Mouse (Mus musculus) CD4-positive, CD25-positive, alpha-beta regulatory T cell, adult 2 months (primary cell): ENCODE data around the gene Kdm3a.

ENCODE experiments used
- DNase-seq: peaks from one replicate; pipeline ENCODE4 v3.0.0-alpha.2; 2012; ENCODE audit warnings: low read depth, low spot score

Gene Kdm3a

DNA sequence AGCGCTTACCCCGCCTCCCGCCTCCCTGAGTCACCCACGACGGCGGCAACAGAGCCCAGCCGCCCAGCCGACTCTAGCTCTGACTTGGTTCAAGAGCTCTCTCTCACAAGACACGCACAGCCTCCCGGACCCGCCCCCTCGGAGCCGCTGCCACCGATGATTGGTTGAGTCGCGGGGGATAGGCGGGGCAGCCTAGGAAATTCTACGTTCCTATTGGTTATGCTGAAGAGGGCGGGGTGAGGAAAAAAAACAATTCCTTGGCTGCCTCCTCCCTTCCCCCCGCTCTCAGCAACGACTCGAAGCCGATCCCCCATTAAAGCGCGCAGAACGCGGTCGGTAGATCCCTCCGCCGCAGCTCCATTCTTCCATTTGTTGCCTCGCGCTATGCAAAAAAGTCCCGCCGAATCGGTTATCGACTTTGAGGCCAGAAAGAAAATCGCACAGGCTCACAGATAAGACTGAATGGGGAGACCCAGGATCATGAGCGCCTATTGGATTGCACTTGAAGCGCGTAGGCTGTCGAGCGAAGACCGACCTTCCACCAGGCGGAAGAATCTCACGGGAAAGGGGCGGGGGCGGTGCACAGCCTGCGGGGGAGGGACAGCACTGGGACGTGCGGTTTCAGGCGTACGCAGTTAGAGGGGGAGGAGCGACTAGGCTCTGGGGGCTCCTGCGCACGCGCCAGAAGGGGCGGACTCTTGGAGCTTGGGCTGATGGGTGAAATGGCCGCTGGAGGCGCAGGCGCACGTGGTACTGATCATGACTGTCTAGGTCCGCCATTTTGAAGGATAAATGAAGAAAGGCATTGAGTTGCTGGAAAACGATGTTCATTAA is at the start of gene Kdm3a:
TSS of gene Kdm3a (minus strand) at position 162 of the 834 bp plus-strand sequence.
- DNase-seq = peak; percentile 100

DNA sequence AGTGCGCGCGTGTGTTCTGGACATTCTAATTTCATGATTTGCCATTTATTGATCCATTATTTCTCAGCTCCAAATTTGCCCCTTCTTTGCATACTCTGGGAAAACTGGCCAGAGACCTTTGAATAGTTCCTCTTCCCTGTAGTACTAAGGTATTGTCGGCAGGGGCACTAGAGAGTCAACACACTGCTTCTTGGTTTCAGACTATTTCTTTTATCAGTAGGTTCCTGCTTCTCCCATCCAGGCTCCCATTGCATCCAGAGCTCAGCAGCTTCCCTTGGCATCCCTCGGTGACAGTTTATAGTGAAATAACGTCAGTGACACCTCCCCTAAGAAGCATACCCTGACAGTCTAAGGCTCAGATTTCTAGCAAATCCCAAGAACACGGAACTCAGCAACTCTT is 46.1 kb upstream of the Kdm3a start:
- peak; percentile 18 for DNase-seq

DNA sequence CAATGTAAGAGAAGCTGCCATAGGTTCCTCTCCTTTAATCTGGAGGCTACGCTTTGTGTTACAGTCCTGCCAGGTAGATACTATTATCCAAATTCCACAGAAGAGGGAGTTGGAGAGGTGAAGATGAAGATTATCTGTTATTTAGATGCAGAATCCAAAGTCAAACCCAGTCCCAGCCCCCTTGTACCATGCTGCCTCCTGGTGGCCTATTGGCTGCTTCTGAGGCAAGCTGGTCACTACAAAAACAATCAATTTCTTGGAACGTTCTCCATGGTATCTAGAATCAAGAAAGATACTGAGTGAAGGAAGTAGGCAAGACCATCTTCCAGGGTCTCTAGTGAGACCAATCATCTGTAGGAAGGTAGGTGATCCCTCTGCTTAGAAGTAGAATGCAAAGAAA is 40.4 kb upstream of the Kdm3a start:
- DNase-seq = peak; percentile 49

DNA sequence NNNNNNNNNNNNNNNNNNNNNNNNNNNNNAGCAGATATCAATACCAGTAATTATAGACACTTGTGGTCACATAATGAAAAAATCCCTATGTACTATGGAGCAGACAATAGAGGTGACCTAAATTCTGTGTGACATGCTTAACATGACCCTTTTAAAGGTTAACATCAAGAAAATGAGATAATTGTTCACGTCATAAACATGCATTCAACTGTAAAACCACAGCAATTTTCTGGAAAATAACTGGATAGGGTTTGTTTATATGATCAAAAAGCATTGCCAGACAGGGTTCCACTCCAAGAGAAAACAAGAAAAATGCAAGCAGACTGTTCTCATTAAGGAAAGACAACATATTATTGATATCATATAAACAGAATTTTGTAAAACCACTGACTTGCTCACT is 31.7 kb upstream of the Kdm3a start:
- no peak for DNase-seq

DNA sequence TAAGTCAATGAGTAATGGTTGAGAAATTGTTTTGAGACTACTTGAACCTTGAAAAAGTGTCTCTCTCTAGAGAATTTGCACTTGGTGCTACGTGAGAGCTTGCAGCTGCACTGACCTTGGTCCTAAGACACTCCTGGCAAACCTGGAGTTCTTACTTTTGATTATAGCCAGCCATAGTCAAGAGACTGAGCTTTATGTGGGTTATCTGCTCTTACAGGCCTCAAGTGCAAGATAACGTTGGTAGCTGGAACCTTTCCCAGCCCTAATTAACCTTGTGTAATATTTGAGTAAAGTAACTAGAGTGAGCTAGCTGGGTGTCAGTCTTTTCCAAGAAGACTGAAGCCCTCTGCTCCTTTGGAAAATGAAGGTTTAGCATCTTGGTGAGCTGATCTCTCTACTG is 25.5 kb upstream of the Kdm3a start:
- DNase-seq = no peak

DNA sequence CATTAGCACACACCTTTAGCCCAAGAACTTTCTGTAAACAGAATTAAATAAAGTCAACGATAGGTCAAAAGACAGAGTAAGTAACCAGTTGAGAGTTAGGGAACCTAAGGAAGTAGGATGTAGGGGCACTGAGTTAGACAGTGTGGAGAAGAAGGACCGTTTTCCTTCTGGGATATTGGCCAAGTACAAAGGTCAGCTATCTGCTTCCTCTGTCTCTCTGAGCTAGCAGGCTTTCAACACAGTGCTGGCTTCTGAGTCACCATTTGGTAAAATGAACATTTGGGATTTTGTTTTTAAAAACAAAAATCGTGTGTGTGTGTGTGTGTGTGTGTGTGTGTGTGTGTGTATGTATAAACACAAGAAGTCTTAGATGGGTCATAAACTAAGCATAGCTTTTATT is 23.0 kb upstream of the Kdm3a start:
- DNase-seq = no peak

DNA sequence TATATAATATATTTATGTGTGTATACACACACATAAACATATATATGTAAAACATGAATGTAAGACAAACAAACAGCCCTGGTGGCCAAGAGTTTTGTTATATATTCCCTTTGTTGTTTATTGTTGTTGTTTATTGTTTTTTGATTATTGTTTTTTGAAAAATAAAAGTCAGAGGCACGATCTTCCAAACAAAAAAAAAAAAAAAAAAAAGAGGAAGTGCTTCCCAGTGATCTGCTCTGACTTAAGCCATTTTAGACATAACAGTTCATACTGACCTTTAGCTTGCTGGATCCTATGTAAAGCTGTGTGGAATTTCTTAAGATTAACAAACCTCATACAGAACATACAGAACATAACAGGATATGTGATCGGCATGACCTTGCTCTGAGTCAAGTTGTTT is 19.1 kb upstream of the Kdm3a start:
- DNase-seq = no peak

DNA sequence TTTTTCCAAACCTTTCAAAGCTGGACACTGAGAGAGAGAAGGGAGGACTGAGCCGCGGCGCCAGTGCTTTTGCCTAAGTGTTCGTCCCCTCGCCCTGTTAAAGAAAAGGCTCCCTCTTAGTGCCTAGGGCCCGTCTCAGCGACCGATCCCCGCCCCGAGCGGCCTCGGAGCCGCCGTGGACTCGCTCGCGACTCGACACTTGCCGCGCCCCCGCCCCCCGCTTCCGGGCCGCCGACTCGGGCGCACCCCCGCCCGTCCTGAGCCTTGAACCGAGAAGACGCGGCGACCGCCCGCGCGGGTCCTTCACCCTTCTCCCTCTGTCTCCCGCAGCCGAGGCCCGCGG is 333 bp downstream of the Kdm3a start:
- DNase-seq = no peak

DNA sequence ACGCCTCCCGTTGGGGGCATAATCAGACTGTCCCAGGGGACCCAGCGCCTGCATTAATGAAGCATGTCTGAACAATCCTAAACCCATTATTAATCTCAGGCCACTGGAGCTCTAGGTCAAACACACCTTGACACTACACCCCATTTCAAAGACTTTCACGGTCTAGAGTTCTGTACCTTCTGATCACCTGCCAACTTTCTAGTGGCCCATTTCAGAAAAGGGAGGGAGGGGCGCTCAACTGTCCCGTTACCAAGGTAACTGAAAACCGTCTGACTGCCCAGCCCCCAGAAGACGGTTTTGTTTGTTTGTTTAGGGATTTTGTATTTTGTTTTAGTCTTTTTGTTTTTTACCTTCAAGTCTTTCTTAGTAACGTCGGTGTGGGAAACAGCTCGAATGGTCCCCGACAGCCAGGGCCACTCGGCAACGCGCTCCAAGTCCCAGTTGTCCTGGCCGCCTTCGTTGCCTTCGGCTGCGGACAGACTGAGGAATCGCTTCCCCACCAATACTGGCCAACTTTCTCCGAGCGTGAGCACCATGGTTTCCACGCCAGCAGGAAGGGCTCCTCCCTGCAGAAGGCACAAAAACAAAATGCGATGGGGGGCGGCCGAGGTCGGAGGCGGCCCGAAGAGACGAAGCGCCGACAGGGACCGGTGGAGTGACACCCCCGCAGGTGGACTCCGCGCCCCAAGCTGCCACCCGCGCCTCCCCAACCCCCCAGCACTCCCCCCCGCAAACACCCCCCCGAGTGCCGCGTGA is 906 bp downstream of the Kdm3a start:
- peak; percentile 58 for DNase-seq

DNA sequence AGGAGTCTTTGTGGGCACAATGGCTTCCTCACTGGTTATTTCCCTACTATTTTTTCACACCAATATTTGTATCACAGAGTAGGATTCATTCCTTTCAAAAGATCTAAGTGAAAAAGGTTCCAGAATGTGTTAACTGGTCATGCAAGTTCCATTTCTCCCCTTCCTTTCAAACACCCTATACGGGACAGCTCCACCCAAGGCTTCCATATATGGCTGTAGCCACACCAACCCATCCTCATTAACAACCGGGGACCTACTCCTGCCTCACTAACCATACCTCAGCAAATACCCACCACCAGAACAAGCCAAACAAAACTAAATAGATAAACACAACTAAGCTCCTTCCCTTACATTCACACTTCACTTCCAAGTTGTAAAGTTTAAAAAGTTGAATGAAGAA is 1.6 kb downstream of the Kdm3a start:
- DNase-seq = peak; percentile 17

DNA sequence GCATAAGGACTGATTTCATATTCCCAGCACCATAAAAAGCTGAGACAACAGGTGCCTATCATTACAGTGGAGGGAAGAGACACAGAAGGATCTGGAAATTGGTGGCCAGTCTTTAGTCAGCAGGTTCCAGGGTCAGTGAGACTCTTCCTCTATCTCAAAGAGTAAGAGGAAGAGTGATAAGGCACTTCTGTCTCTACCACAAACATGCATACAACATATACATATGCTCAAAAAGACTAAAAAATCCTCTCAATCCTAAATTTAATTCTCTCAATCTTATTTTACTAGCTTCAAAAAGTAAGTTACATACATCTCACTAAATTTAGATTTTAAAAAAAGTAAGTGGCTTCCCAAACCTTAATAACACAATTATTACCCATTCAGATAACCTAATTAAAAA is 5.5 kb downstream of the Kdm3a start:
- DNase-seq = no peak

DNA sequence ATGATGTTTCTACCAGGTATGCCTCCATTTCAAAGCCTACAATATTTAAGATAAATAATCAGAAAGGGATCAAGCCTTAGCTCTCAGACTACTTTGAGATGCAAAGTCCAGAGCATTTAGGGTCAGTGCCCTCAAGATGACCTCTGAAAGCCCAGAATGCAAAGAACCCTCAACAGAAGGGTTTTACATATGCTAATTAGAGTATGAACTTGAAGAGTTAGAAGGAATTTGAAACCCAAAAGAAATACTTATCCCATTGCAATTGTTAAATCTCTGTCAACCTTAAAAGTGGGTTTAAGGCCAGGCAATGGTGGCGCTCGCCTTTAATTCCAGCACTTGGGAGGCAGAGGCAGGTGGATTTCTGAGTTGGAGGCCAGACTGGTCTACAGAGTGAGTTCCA is 6.8 kb downstream of the Kdm3a start:
- no peak for DNase-seq

DNA sequence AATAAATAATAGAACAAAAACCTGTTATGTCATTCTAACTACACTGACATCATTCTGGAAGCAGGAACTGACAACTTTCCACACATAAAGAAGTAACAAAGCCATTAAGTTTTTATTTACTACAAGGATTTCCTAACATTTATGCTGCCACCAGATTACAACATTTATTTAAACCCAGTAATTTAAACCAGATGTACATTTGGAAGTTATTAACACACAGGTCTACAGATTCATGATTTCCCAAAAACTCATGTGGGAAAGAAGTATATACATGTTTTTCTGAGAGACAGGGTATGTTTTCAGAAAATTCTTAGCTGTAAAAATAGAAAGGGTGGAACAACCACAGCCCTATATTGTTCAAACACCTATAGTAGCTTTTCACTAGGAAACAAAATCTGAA is 8.1 kb downstream of the Kdm3a start:
- no peak for DNase-seq

DNA sequence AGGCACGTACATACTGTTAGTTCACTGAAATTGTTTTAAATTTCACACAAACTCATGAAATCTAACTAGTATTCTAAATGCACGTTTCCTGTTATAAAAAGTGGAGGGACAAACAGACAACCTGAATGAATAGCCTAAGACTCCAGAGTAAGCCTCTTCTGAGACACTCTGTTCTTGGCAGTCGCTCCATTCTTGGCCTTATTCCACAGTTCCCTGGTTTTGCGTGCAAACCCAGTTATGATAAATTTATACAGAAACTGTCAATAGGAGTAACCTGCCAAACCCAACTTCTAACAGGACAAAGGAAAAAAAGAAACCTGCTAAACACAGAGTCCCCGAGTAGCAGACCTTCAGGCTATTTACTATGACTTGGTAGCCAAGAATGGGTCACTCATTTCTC is 10.8 kb downstream of the Kdm3a start:
- DNase-seq = no peak

DNA sequence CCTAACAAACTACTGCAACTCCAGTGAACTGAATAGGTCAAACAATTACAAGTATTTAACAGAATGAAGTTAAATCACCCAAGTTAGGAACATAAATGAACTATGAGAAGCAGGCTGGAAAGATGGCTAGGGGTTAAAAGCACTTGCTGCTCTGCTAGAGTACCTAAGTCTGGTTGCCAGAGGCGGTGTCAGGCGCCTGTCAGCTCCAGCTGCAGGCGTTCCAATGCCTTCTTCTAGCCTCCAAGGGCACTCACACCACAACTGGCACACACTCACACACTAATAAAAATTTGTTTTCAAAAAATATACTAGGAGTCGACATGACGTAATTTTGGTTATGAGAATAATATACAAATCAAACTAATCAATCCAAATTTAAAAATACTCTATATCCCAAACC is 11.2 kb downstream of the Kdm3a start:
- no peak for DNase-seq

DNA sequence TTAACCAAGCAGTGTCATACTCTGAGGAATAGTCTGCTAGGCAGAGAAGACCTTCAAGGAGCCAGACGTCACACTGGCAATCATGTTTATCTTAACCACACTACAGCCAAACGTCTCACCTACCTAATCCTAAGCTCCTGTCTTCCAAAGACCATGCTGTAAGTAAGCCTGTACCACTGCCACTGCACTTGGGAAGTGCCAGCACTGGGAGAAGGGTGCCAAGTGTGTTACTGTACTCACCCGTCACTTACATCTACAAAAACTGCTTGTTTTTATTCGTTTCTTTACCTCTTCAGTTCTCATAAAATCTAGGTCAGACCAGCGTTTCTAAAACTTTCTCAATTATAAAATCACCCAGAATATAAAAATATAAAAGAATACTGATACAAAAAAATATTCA is 15.8 kb downstream of the Kdm3a start:
- DNase-seq = no peak

DNA sequence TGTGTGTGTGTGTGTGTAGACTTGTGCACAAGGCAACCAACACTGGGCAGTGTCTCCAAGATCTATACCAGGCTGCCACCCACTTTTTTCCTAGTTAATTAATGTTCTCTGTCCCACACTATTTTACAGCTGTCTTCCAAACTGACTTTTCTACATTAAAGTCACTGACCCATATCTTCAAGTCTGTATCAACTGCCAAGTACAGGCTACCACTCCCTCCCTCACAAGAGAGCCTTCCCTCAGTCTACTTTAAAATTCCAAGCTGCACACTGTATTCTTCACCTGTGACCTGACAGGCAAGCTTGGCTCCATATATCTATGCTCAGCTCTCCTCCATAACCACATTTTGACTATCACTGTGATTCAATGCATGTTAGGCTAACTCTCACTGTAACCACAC is 19.6 kb downstream of the Kdm3a start:
- no peak for DNase-seq

DNA sequence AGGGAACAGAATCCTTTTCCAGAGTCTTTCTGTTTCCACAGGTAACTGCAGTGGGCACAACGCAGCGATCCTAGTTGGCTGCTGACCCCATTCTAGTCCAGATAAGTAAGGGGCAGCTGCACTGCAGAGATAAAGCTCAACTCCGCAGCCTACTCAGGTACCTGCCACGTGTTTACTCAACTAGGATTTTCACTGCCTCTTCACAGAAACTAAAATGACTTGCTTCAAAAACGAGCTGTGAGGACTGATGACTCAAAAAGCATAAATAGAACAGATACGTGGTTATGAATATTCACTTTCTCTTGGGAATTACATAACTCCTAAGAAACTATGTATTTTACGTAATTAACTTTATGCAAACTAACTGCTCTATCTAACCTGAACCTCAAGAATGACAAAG is 22.8 kb downstream of the Kdm3a start:
- DNase-seq = no peak

DNA sequence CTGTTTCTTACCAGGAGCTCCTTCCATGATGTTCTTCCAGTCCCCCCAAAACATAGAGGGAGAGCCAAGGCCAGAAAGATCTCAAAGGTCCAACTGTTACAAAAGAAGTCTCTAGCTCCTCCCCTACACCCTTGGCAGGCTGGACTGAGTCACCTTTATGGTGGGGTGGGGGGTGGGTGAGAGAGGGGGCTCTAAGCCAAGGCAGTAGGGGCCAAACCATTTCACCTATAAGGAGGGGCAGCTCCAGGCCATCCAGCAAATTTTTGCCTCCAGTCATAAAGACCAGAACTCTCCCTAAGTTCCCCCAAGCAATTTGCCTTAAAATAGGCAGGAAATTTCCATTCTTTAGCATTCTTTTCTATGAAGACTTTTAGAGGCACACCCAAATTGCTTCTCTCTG is 23.8 kb downstream of the Kdm3a start:
- no peak for DNase-seq

DNA sequence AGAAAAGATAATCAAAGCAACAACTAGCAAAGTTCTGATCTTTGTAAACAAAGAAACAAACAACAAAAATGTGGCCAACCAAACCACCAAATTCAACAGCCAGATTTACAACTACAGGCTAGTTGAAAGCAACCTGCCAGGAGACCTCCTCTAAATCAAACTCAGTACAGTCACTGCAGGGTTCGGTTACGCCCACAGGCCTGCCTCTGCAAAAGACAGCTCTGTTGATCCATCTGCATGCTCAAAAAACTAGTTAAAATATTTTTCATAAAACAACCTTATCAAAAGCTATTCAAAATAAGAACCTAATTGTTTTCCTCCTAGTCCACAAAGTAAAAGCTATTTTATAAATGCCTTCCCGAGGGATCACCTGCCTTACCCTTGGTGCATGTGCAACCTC is 25.0 kb downstream of the Kdm3a start:
- DNase-seq = no peak

DNA sequence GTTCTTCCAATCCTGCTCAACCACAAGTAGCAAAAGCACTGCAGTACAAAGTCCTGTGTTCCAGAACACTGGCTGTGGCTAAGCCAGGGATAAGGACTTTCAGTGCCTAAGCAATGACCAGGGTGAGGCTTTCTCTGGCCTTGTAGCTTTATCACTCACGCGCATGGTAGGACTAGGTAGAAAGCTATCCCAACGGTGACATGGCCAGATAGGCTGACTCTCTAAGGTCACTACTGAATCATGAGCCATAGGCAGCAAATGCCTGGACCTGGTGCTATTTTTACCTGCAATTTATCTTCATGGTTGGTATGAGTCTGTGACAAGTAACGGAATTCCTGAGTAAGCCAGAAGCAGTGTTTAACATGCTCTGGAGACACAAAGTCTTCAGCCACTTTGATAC is 42.6 kb downstream of the Kdm3a start:
- DNase-seq = no peak

DNA sequence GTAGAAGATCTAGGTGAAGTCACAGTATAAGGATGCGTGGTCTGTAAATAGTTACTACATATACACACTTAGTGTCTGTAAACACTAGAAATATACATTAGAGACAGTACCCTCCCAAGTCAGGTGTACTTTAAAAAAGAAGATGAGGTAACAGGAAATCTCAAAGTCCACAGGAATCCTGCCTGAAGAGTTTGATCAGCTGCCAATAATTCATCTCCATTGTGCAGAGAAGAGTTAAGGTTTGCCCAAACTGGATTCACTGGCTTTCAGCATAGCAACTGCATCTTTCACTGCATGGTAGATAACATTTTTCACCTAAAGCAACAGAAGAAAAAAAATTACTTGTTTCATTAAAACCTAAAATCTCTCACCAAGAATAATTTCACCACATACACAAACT is 43.4 kb downstream of the Kdm3a start:
- no peak for DNase-seq

DNA sequence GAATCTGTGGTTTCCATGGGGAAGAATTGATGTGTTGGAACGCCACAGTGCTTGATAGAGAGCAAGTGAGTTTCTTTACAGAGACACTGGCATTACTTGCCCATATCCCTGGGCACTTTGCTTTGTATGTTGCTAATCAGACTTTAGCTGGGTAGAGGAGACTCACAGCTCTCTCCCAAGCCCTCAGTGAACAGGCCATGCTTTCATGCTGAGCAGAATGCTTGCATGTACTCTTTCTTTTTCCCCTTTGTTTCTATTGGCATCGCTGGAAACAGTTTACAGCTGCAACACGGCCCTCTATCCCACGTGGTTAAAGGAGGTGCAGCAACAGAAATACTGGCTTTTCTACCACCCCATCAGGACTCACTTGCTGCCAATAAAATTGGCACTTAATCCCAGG is 49.6 kb downstream of the Kdm3a start:
- no peak for DNase-seq
